Mouse (Mus musculus) forebrain, embryonic 14.5 days (tissue): ENCODE measurements at regions not wholly inside any gene's neighbourhood (a gene's known extent, or its start where the extent isn't known, plus 50 kb on each side); places are given as distances from the start of the nearest gene placed in this dataset.
A peak's percentile ranks its signal among the peaks of the same experiment; 100 is the strongest.

Source experiments
- ATAC-seq: fragments of 200-750 bp; cut with Nextera tagmentation; 2 replicates; pipeline ENCODE4 v1.8.0; 2017; ENCODE audit warnings: mild to moderate bottlenecking, moderate library complexity
- DNase-seq: peaks from one replicate; pipeline ENCODE4 v3.0.0-alpha.2; 2015; ENCODE audit warnings: low spot score
- H3K27ac ChIP-seq: fragments of 300-500 bp; sonication (generic); 2 replicates; pipeline ENCODE4 v1.5.1; 2014; ENCODE audit warnings: low read depth, mild to moderate bottlenecking, control low read depth, low read length, moderate library complexity
- H3K27me3 ChIP-seq: fragments of 300-500 bp; sonication (generic); replicated peaks from 2 replicates; pipeline ENCODE4 v1.6.1; 2014; ENCODE audit warnings: low read length, control low read depth, mixed read lengths; ENCODE audit not compliant: control insufficient read depth, insufficient read depth
- H3K36me3 ChIP-seq: fragments of 300-500 bp; sonication (generic); 2 replicates; pipeline ENCODE4 v1.6.1; 2014; ENCODE audit warnings: low read length, control low read depth; ENCODE audit not compliant: control insufficient read depth, insufficient read depth
- H3K4me1 ChIP-seq: fragments of 300-500 bp; sonication (generic); 2 replicates; pipeline ENCODE4 v1.6.1; 2014; ENCODE audit warnings: antibody characterized with exemption, low read length, control low read depth; ENCODE audit not compliant: control insufficient read depth, insufficient read depth
- H3K4me2 ChIP-seq: fragments of 300-500 bp; sonication (generic); 2 replicates; pipeline ENCODE4 v1.6.1; 2014; ENCODE audit warnings: mild to moderate bottlenecking, control low read depth, low read length
- H3K4me3 ChIP-seq: fragments of 300-500 bp; sonication (generic); 2 replicates; pipeline ENCODE4 v1.5.1; 2014; ENCODE audit warnings: low read depth, low read length, control low read depth
- H3K9ac ChIP-seq: fragments of 300-500 bp; sonication (generic); 2 replicates; pipeline ENCODE4 v1.6.1; 2014; ENCODE audit warnings: mild to moderate bottlenecking, low read length, control low read depth, moderate library complexity
- H3K9me3 ChIP-seq: fragments of 300-500 bp; sonication (generic); replicated peaks from 2 replicates; pipeline ENCODE4 v1.6.1; 2016; ENCODE audit warnings: low read length, control low read depth, mixed read lengths; ENCODE audit not compliant: control insufficient read depth
- WGBS: fragments of 180-500 bp; shearing (Covaris S2); extraction: QIAGEN DNeasy Blood & Tissue Kit; methylation state at CpG from one replicate; pipeline ENCODE4 v1.1.7; 2014; 5-methylcytosine and 5-hydroxymethylcytosine counted together

GRCm38 (mm10) chr1:27062311-27062710 is 375.1 kb upstream of the 4931408C20Rik start:
- 73% methylated on average over 3 of the region's 3 CpGs for WGBS
- no peak overlapping the region for H3K27ac ChIP-seq
- H3K4me1 ChIP-seq = no peaks in the 10 kb centered on the region
- no peak overlapping the region for H3K9ac ChIP-seq
- H3K9me3 ChIP-seq = no peaks in the 10 kb centered on the region
- no peak overlapping the region for H3K4me2 ChIP-seq
- DNase-seq = peak; percentile 13
- H3K36me3 ChIP-seq = no peaks in the 10 kb centered on the region
- no peak overlapping the region for H3K4me3 ChIP-seq
- ATAC-seq = no peak
- H3K27me3 ChIP-seq = no peaks in the 10 kb centered on the region
